In the genomic region with DNA sequence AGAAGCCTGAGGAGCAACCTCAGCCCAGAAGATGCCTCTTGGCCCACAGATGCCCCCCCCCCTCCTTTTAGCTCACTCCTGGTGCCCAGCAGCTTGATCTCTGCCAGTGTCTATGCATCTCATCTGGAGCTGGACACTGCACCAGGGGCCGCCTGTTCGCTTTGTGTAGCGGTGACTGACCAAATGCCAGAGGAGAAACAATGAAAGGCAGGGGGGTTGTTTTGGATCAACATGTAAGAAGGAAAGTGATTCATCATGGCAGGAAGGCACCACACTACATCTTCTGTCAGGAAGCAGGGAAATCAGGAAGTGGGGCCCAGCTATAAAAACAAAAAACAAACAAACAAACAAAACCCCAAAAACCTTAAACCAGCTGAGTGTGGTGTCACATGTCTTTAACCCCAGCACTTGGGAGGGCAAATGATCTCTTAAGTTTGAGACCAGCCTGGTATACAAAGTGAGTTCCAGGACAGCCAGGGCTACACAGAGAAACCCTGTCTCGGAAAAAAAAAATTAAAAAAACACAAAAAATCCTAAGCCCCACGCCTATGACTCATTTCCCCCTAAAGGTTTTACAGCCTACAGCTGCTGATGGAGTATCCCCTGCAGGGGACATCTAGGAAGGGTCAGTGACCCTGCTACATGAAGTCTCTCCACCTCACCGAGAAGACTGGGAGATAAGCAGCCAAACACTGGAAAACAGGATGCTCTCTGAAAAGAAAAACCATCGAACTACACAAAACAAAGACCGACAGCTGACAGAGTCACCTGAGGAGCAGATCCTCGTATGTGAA, we compare ENCODE assay signal across 14 mouse cellular contexts. TPM values are rescaled to one million over a fixed set of nuclear protein-coding genes. Genes with fewer than 3 reads are reported as not detected.
A peak's percentile ranks its signal among the peaks of the same experiment; 100 is the strongest.
DNase-seq lines count a peak whose midpoint lies in the region; ATAC-seq and TF ChIP-seq lines count a peak whose summit lies in the region.
"Had no signal": no experiment of that assay in that cellular context is flagged by ENCODE, and none has a peak within 500 bp of the region (broad histone marks: within the 10 kb centered on the region; RNA-seq: fewer than 3 reads in every experiment).

No protein-coding gene starts in this region.

- H3K4me3 ChIP-seq in hindbrain, embryonic 10.5 days, result no peak overlapping the region
- no peak overlapping the region for H3K4me3 ChIP-seq in hindbrain, embryonic 16.5 days (ENCODE audit: low read length)
- no peak overlapping the region for H3K4me3 ChIP-seq in bone marrow, adult 2 months (replicated peaks; ENCODE audit: control insufficient read depth, low read depth, low read length)
- H3K4me3 ChIP-seq in left cerebral cortex, adult 2 months, result no peak overlapping the region
- no peak overlapping the region for H3K4me3 ChIP-seq in neural tube, embryonic 15.5 days (replicated peaks)
- H3K4me3 ChIP-seq: forebrain, embryonic 13.5 days; midbrain, embryonic 12.5 days had no signal

- no peak for ATAC-seq in hindbrain, embryonic 16.5 days
- ATAC-seq in neural tube, embryonic 15.5 days (ENCODE audit: low FRiP score), result no peak
- ATAC-seq: forebrain, embryonic 13.5 days had no signal

- H3K36me3 ChIP-seq in hindbrain, embryonic 10.5 days, result no peaks in the 10 kb centered on the region
- no peaks in the 10 kb centered on the region for H3K36me3 ChIP-seq in hindbrain, embryonic 16.5 days (ENCODE audit: control insufficient read depth, insufficient read depth, low read length)
- H3K36me3 ChIP-seq in neural tube, embryonic 15.5 days, result no peaks in the 10 kb centered on the region
- H3K36me3 ChIP-seq: midbrain, embryonic 12.5 days had no signal

- H3K27me3 ChIP-seq in hindbrain, embryonic 10.5 days (ENCODE audit: insufficient read depth, poor library complexity, severe bottlenecking), result peaks cover 24% of the 10 kb centered on the region
- peaks cover 2% of the 10 kb centered on the region for H3K27me3 ChIP-seq in hindbrain, embryonic 16.5 days (replicated peaks; ENCODE audit: control insufficient read depth, insufficient read depth, low read length)
- H3K27me3 ChIP-seq in neural tube, embryonic 15.5 days (replicated peaks), result peaks cover 6% of the 10 kb centered on the region

- no peak for DNase-seq in hindbrain, embryonic 10.5 days (ENCODE audit: low spot score)
- peak; percentile 75 for DNase-seq in 416B (ENCODE audit: low read depth)
- peak; percentile 45 to 60 for DNase-seq in kidney, postnatal 25 days
- DNase-seq in left cerebral cortex, adult 2 months (ENCODE audit: extremely low spot score in 1 of 2, low spot score in 2 of 2), result no peak
- DNase-seq in urinary bladder, postnatal 25 days (ENCODE audit: low spot score), result no peak
- DNase-seq: adrenal gland, postnatal 36 days; cerebellum, postnatal 10 days; left cerebral cortex, postnatal 4 days; thymus, postnatal 36 days had no signal

- 41% methylated on average over 9 of the region's 9 CpGs for WGBS in hindbrain, embryonic 10.5 days
- 38% methylated on average over 9 of the region's 9 CpGs for WGBS in hindbrain, embryonic 16.5 days
- 57% methylated on average over 9 of the region's 9 CpGs for WGBS in bone marrow, adult 2 months
- 48% methylated on average over 9 of the region's 9 CpGs for WGBS in neural tube, embryonic 15.5 days

- no peak for TF ChIP-seq POLR2A in bone marrow, adult 2 months (IDR thresholded peaks at IDR 0.05; ENCODE audit: borderline replicate concordance, control insufficient read depth, low read depth, low read length)

- no peak overlapping the region for H3K9ac ChIP-seq in hindbrain, embryonic 16.5 days (ENCODE audit: low read depth, low read length)
- no peak overlapping the region for H3K9ac ChIP-seq in neural tube, embryonic 15.5 days (replicated peaks)
- H3K9ac ChIP-seq: forebrain, embryonic 13.5 days; midbrain, embryonic 12.5 days had no signal

- H3K4me2 ChIP-seq in hindbrain, embryonic 16.5 days (ENCODE audit: low read length), result no peak overlapping the region
- H3K4me2 ChIP-seq in neural tube, embryonic 15.5 days, result no peak overlapping the region
- H3K4me2 ChIP-seq: forebrain, embryonic 13.5 days; midbrain, embryonic 12.5 days had no signal

- intact Hi-C loops in left cerebral cortex, adult 2 months (cut with DNase I), result no loop called here

- no peak for TF ChIP-seq CTCF in bone marrow, adult 2 months (IDR thresholded peaks at IDR 0.05; ENCODE audit: control insufficient read depth, insufficient read depth, low read length)
- TF ChIP-seq CTCF in left cerebral cortex, adult 2 months (IDR thresholded peaks at IDR 0.05), result no peak

- peaks cover 3% of the 10 kb centered on the region; the same call in 1 of the 2 replicates for H3K9me3 ChIP-seq in hindbrain, embryonic 10.5 days
- no peaks in the 10 kb centered on the region for H3K9me3 ChIP-seq in hindbrain, embryonic 16.5 days (ENCODE audit: control insufficient read depth, low read length)
- no peaks in the 10 kb centered on the region for H3K9me3 ChIP-seq in neural tube, embryonic 15.5 days (replicated peaks)
- H3K9me3 ChIP-seq: midbrain, embryonic 12.5 days had no signal

- peak overlapping the region; percentile 51 for H3K27ac ChIP-seq in hindbrain, embryonic 10.5 days
- no peak overlapping the region for H3K27ac ChIP-seq in hindbrain, embryonic 16.5 days (ENCODE audit: low read depth, low read length)
- peak overlapping the region; percentile 34; the same call in 1 of the 2 replicates for H3K27ac ChIP-seq in bone marrow, adult 2 months (ENCODE audit: control insufficient read depth, insufficient read depth, low read depth, low read length, poor library complexity)
- H3K27ac ChIP-seq in left cerebral cortex, adult 2 months, result no peak overlapping the region
- no peak overlapping the region for H3K27ac ChIP-seq in neural tube, embryonic 15.5 days (replicated peaks)
- H3K27ac ChIP-seq: forebrain, embryonic 13.5 days; midbrain, embryonic 12.5 days had no signal

- H3K4me1 ChIP-seq in hindbrain, embryonic 10.5 days (replicated peaks), result peaks cover 39% of the 10 kb centered on the region
- H3K4me1 ChIP-seq in hindbrain, embryonic 16.5 days (ENCODE audit: control insufficient read depth, insufficient read depth, low read depth, low read length), result no peaks in the 10 kb centered on the region
- H3K4me1 ChIP-seq in bone marrow, adult 2 months (ENCODE audit: control insufficient read depth, insufficient read depth, low read length), result no peaks in the 10 kb centered on the region; the same call in 1 of the 2 replicates
- peaks cover 3% of the 10 kb centered on the region; the same call in 1 of the 2 replicates for H3K4me1 ChIP-seq in neural tube, embryonic 15.5 days
- H3K4me1 ChIP-seq: forebrain, embryonic 13.5 days; midbrain, embryonic 12.5 days had no signal

RNA-seq across cellular contexts. Expression of gene Pi16, which starts 1.6 kb away (rescaled TPM):
- 0.71 and 1.1 TPM in 2 replicates for polyA plus RNA-seq in hindbrain, embryonic 10.5 days (2016; fragmentation: Nextera tagmentation; extraction: Ambion mirVana)
- 2.0 and 2.4 TPM in 2 replicates for polyA plus RNA-seq in hindbrain, embryonic 16.5 days (2015; fragmentation: Nextera tagmentation; extraction: Ambion mirVana)
- 71.5 and 171 TPM in 2 replicates for polyA plus RNA-seq in bone marrow, adult 2 months (2011; ENCODE audit: insufficient read depth, insufficient read length, low replicate concordance, missing spikeins)
- total RNA-seq in left cerebral cortex, adult 2 months (2021), result 1 to 10 TPM; 1.2 to 1.4 TPM
- 2.8 TPM in 2 replicates for polyA plus RNA-seq in neural tube, embryonic 15.5 days (2015; fragmentation: Nextera tagmentation; extraction: Ambion mirVana)

RNA-seq across cellular contexts. Expression of gene Mtch1, which starts 31.9 kb away (rescaled TPM):
- polyA plus RNA-seq in hindbrain, embryonic 10.5 days (2016; fragmentation: Nextera tagmentation; extraction: Ambion mirVana), result 338 and 391 TPM in 2 replicates
- polyA plus RNA-seq in hindbrain, embryonic 16.5 days (2015; fragmentation: Nextera tagmentation; extraction: Ambion mirVana), result 328 and 463 TPM in 2 replicates
- polyA plus RNA-seq in bone marrow, adult 2 months (2011; ENCODE audit: insufficient read depth, insufficient read length, low replicate concordance, missing spikeins), result 111 and 170 TPM in 2 replicates
- total RNA-seq in left cerebral cortex, adult 2 months (2021), result 100 to 1,000 TPM; 537 to 552 TPM
- polyA plus RNA-seq in neural tube, embryonic 15.5 days (2015; fragmentation: Nextera tagmentation; extraction: Ambion mirVana), result 453 and 482 TPM in 2 replicates

RNA-seq across cellular contexts. Expression of gene Fgd2, which starts 44.8 kb away (rescaled TPM):
- 5.9 and 7.5 TPM in 2 replicates for polyA plus RNA-seq in hindbrain, embryonic 10.5 days (2016; fragmentation: Nextera tagmentation; extraction: Ambion mirVana)
- 6.5 and 9.1 TPM in 2 replicates for polyA plus RNA-seq in hindbrain, embryonic 16.5 days (2015; fragmentation: Nextera tagmentation; extraction: Ambion mirVana)
- polyA plus RNA-seq in bone marrow, adult 2 months (2011; ENCODE audit: insufficient read depth, insufficient read length, low replicate concordance, missing spikeins), result 25.2 and 41.8 TPM in 2 replicates
- total RNA-seq in left cerebral cortex, adult 2 months (2021), result 1 to 10 TPM; 5.4 to 7.4 TPM
- polyA plus RNA-seq in neural tube, embryonic 15.5 days (2015; fragmentation: Nextera tagmentation; extraction: Ambion mirVana), result 3.7 and 9.8 TPM in 2 replicates

RNA-seq across cellular contexts. Expression of gene BC004004, which starts 47.3 kb away (rescaled TPM):
- 58.7 and 68.6 TPM in 2 replicates for polyA plus RNA-seq in hindbrain, embryonic 10.5 days (2016; fragmentation: Nextera tagmentation; extraction: Ambion mirVana)
- polyA plus RNA-seq in hindbrain, embryonic 16.5 days (2015; fragmentation: Nextera tagmentation; extraction: Ambion mirVana), result 118 and 123 TPM in 2 replicates
- polyA plus RNA-seq in bone marrow, adult 2 months (2011; ENCODE audit: insufficient read depth, insufficient read length, low replicate concordance, missing spikeins), result 35.1 and 81.6 TPM in 2 replicates
- 10 to 100 TPM; 78.9 to 85.0 TPM for total RNA-seq in left cerebral cortex, adult 2 months (2021)
- polyA plus RNA-seq in neural tube, embryonic 15.5 days (2015; fragmentation: Nextera tagmentation; extraction: Ambion mirVana), result 111 and 116 TPM in 2 replicates

RNA-seq across cellular contexts. Expression of gene Ppil1, which starts 51.9 kb away (rescaled TPM):
- 173 and 211 TPM in 2 replicates for polyA plus RNA-seq in hindbrain, embryonic 10.5 days (2016; fragmentation: Nextera tagmentation; extraction: Ambion mirVana)
- polyA plus RNA-seq in hindbrain, embryonic 16.5 days (2015; fragmentation: Nextera tagmentation; extraction: Ambion mirVana), result 105 and 113 TPM in 2 replicates
- 36.2 and 51.6 TPM in 2 replicates for polyA plus RNA-seq in bone marrow, adult 2 months (2011; ENCODE audit: insufficient read depth, insufficient read length, low replicate concordance, missing spikeins)
- total RNA-seq in left cerebral cortex, adult 2 months (2021), result 10 to 100 TPM; 19.8 to 20.0 TPM
- polyA plus RNA-seq in neural tube, embryonic 15.5 days (2015; fragmentation: Nextera tagmentation; extraction: Ambion mirVana), result 106 and 119 TPM in 2 replicates

Comparison
In these comparisons a context has a peak if more than half of its experiments do, and no peak if none do; other contexts are left out.
1. H3K27ac ChIP-seq: peak in hindbrain, embryonic 10.5 days (single experiment) and bone marrow, adult 2 months (single experiment); none in hindbrain, embryonic 16.5 days (single experiment), left cerebral cortex, adult 2 months (single experiment) and neural tube, embryonic 15.5 days (single experiment).
2. DNase-seq: peak in 416B (single experiment) and kidney, postnatal 25 days (2 of 2); none in hindbrain, embryonic 10.5 days (single experiment), left cerebral cortex, adult 2 months (0 of 2) and urinary bladder, postnatal 25 days (single experiment).
3. RNA of gene Pi16, which starts 1.6 kb away (polyA plus RNA-seq): 71.5 to 171 TPM in bone marrow, adult 2 months; 2.8 TPM in neural tube, embryonic 15.5 days, 2.0 to 2.4 TPM in hindbrain, embryonic 16.5 days and 0.71 to 1.1 TPM in hindbrain, embryonic 10.5 days; every median in the first group is over 10 times any median in the second.